6 mouse cellular contexts compared by ENCODE assay signal in genomic region chr10:7003898-7004297, GRCm38 (mm10). TPM values are rescaled to one million over a fixed set of nuclear protein-coding genes. Genes with fewer than 3 reads are reported as not detected.
DNase-seq lines count a peak whose midpoint lies in the region; ATAC-seq and TF ChIP-seq lines count a peak whose summit lies in the region.
"Not testable (repeated sequence)": the region's sequence is repeated elsewhere in the genome, so short reads cannot be mapped to it uniquely, and the experiment has no call there.
"Had no signal": no experiment of that assay in that cellular context is flagged by ENCODE, and none has a peak within 500 bp of the region (broad histone marks: within the 10 kb centered on the region; RNA-seq: fewer than 3 reads in every experiment).

No protein-coding gene starts in this region.

- in situ Hi-C loops in Patski (cut with MboI; ENCODE audit: low pct_unique_long_range_greater_than_20kb), result loop anchor here (10.0 kb wide), 1 partner anchor 119 kb away; no protein-coding TSS in a partner anchor

- TF ChIP-seq CTCF in Patski (IDR thresholded peaks at IDR 0.05), result not testable (repeated sequence)

- POLR2A ChIA-PET in Patski (lab: Charles Lee), result not testable (repeated sequence)

- not testable (repeated sequence) for H3K27me3 ChIP-seq in Patski

- not testable (repeated sequence) for DNase-seq in Patski (ENCODE audit: low read depth, low spot score)

- ATAC-seq in Patski, result peak; percentile 63
- peak; percentile 75 for ATAC-seq in granulocyte monocyte progenitor cell, adult 5-6 weeks (replicated peaks; ENCODE audit: poor library complexity, severe bottlenecking)
- 0 out of 2 replicates have a peak, but pooled peaks have one; percentile 34 for ATAC-seq in megakaryocyte progenitor cell, adult 5-6 weeks (replicated peaks; ENCODE audit: poor library complexity)

- CTCF ChIA-PET in Patski (lab: Charles Lee), result interaction anchor here (0.7 kb wide), 2 partner anchors 11 kb away, joined by 3 read pairs; no protein-coding TSS in a partner anchor

RNA-seq across cellular contexts. Expression of gene Ipcef1, which starts 48.4 kb away (rescaled TPM):
- polyA plus RNA-seq in Patski (2021), result not detected
- 2.6 and 6.9 TPM in 2 replicates for total RNA-seq in granulocyte monocyte progenitor cell, adult 5-6 weeks (2014; fragmentation: Nextera tagmentation)
- total RNA-seq in granulocyte monocyte progenitor cell, adult 5-6 weeks (2017), result 2.1 and 3.4 TPM in 2 replicates
- 3.6 and 7.5 TPM in 2 replicates for total RNA-seq in megakaryocyte progenitor cell, adult 5-6 weeks (2015)
- total RNA-seq in megakaryocyte progenitor cell, adult 5-6 weeks (2017), result 3.6 and 6.1 TPM in 2 replicates
- total RNA-seq: MEL had no signal
- polyA plus RNA-seq: C2C12, G1E had no signal
